Mouse (Mus musculus): ENCODE results near the gene Btbd9. TPM values are rescaled to one million over a fixed set of nuclear protein-coding genes. Genes with fewer than 3 reads are reported as not detected.

The Btbd9 gene
- polyA plus RNA-seq, 1 experiment, result 15.3 TPM

DNA sequence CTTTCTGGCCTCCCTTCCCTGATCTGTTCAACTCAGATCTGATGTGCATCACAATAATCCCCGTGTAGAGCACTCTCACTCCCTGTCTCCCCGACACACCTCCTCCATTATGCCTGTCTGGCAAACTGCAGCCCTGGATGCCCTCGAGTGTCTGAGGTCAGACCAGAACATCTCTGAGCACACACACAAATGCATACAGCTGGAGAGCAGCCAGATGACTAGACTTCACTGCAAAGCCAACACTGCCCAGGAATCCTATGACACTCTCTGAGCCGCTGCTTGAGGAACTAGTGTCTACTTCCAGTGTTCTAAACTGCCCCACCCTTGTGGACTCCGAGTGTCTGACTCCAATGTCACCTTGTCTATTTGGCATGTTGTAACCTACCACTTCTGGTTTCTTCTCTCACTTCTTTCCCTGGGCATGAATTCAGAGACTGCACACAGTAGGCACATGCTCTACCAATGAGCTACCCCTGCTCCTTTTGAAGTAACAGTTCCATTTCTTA, 112.0 kb downstream of the Btbd9 start:
- Histone ChIP-seq H3K79me2 (ENCODE audit: control insufficient read depth, insufficient read depth) (no peaks in the 10 kb centered on the region), H3K36me3 (ENCODE audit: control insufficient read depth, insufficient read depth) (no peaks in the 10 kb centered on the region), H3K79me3 (ENCODE audit: low read depth) (no peaks in the 10 kb centered on the region), H3K4me3 (ENCODE audit: insufficient read depth, poor library complexity, severe bottlenecking) (no peak overlapping the region), H3ac (ENCODE audit: control insufficient read depth, insufficient read length, low read depth) (no peak overlapping the region), H3K27me3 (ENCODE audit: control insufficient read depth, insufficient read depth, insufficient read length) (no peaks in the 10 kb centered on the region)
- TF ChIP-seq MYOD1 (IDR thresholded peaks at IDR 0.05; ENCODE audit: control insufficient read depth, insufficient read length, low read depth), result no peak
- no peak for TF ChIP-seq FOSL1 (IDR thresholded peaks at IDR 0.05; ENCODE audit: insufficient read depth, low read length, poor library complexity, severe bottlenecking)
- no peak for TF ChIP-seq USF1 (IDR thresholded peaks at IDR 0.05; ENCODE audit: low read depth)
- no peak for TF ChIP-seq CEBPB (IDR thresholded peaks at IDR 0.05; ENCODE audit: low read depth)
- TF ChIP-seq MYOG (IDR thresholded peaks at IDR 0.05; ENCODE audit: control insufficient read depth, extremely low read depth, insufficient read length), result no peak
- TF ChIP-seq CTCF (IDR thresholded peaks at IDR 0.05; ENCODE audit: control insufficient read depth, insufficient read depth, insufficient read length), result no peak
- TF ChIP-seq MAX (IDR thresholded peaks at IDR 0.05), result no peak

DNA sequence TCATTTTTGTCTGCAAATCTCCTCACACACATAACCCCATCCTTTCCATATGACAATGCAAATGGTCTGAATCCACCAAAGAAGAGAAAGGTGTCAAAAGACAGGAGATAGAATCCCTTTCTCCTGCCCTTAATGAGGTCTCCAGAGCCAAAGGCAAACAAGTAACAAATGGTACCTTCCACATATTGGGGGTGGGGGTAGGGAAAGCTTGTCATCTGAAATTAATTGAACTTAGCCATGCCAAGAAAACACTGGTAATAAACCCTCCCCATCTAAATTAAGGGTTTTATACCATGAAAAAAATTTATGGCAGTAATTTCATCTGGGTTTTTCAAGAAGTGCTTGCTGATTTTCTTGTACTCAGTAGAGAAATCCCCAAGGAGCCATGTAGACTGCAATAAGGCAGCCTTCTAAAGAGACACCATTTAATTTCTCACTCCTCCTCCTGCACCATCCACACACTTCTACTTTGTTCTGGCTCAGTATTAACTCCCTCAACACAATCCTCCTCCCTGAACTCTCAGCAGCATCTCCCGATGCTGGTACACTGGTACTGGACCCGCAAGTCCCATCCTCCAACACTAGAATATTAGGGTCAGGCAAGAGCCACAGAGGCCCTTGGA, 115.5 kb downstream of the Btbd9 start:
- no peak overlapping the region for H3K4me3 ChIP-seq (ENCODE audit: insufficient read depth, poor library complexity, severe bottlenecking)
- no peak overlapping the region for H3ac ChIP-seq (ENCODE audit: control insufficient read depth, insufficient read length, low read depth)
- no peaks in the 10 kb centered on the region for H3K79me2 ChIP-seq (ENCODE audit: control insufficient read depth, insufficient read depth)
- TF ChIP-seq USF1 (IDR thresholded peaks at IDR 0.05; ENCODE audit: low read depth), result no peak
- no peak for TF ChIP-seq MYOG (IDR thresholded peaks at IDR 0.05; ENCODE audit: control insufficient read depth, extremely low read depth, insufficient read length)
- no peak for TF ChIP-seq MAX (IDR thresholded peaks at IDR 0.05)
- TF ChIP-seq MYOD1 (IDR thresholded peaks at IDR 0.05; ENCODE audit: control insufficient read depth, insufficient read length, low read depth), result no peak
- no peak for TF ChIP-seq FOSL1 (IDR thresholded peaks at IDR 0.05; ENCODE audit: insufficient read depth, low read length, poor library complexity, severe bottlenecking)
- H3K36me3 ChIP-seq (ENCODE audit: control insufficient read depth, insufficient read depth), result no peaks in the 10 kb centered on the region
- no peaks in the 10 kb centered on the region for H3K27me3 ChIP-seq (ENCODE audit: control insufficient read depth, insufficient read depth, insufficient read length)
- no peaks in the 10 kb centered on the region for H3K79me3 ChIP-seq (ENCODE audit: low read depth)

- no peaks in the 10 kb centered on the region for H3K79me2 ChIP-seq (ENCODE audit: control insufficient read depth, insufficient read depth)
- no peak overlapping the region for H3K4me3 ChIP-seq (ENCODE audit: insufficient read depth, poor library complexity, severe bottlenecking)
- no peaks in the 10 kb centered on the region for H3K27me3 ChIP-seq (ENCODE audit: control insufficient read depth, insufficient read depth, insufficient read length)
These were observed 116.6 kb downstream of the Btbd9 start for GRCm38 (mm10) chr17:30459706-30460105.

DNA sequence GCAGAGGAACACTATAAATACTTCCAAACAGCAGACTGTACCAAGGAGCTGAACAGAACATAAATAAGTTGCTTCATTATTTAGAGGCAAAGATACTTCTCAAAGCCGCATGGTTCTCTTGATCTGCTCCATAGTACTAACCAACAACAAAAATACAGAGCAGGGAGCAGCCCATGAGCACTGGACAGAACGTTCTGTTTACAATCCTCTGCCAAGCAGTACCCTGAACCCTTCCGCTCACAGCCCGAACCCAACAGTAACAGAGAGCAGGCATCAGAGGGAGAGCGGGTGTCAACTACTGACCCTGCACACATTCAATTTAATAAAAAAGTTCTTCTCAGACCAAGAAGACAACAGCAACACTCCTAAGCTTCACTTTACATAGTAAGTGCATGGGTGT, 117.4 kb downstream of the Btbd9 start:
- TF ChIP-seq MAX (IDR thresholded peaks at IDR 0.05) (no peak), MYOD1 (IDR thresholded peaks at IDR 0.05; ENCODE audit: control insufficient read depth, insufficient read length, low read depth) (no peak), CEBPB (IDR thresholded peaks at IDR 0.05; ENCODE audit: low read depth) (no peak), MYOG (IDR thresholded peaks at IDR 0.05; ENCODE audit: control insufficient read depth, extremely low read depth, insufficient read length) (no peak), FOSL1 (IDR thresholded peaks at IDR 0.05; ENCODE audit: insufficient read depth, low read length, poor library complexity, severe bottlenecking) (no peak), USF1 (IDR thresholded peaks at IDR 0.05; ENCODE audit: low read depth) (no peak), CTCF (IDR thresholded peaks at IDR 0.05; ENCODE audit: control insufficient read depth, insufficient read depth, insufficient read length) (no peak)
- Histone ChIP-seq H3K27me3 (ENCODE audit: control insufficient read depth, insufficient read depth, insufficient read length) (no peaks in the 10 kb centered on the region), H3K36me3 (ENCODE audit: control insufficient read depth, insufficient read depth) (no peaks in the 10 kb centered on the region), H3K79me2 (ENCODE audit: control insufficient read depth, insufficient read depth) (no peaks in the 10 kb centered on the region), H3K4me3 (ENCODE audit: insufficient read depth, poor library complexity, severe bottlenecking) (no peak overlapping the region), H3K79me3 (ENCODE audit: low read depth) (no peaks in the 10 kb centered on the region), H3ac (ENCODE audit: control insufficient read depth, insufficient read length, low read depth) (no peak overlapping the region)

More at GRCm38 (mm10) chr17:30459706-30460105, 116.6 kb downstream of the Btbd9 start:
- TF ChIP-seq FOSL1 (IDR thresholded peaks at IDR 0.05; ENCODE audit: insufficient read depth, low read length, poor library complexity, severe bottlenecking), result no peak
- no peak for TF ChIP-seq CEBPB (IDR thresholded peaks at IDR 0.05; ENCODE audit: low read depth)
- Histone ChIP-seq H3K79me3 (ENCODE audit: low read depth) (no peaks in the 10 kb centered on the region), H3K36me3 (ENCODE audit: control insufficient read depth, insufficient read depth) (no peaks in the 10 kb centered on the region), H3ac (ENCODE audit: control insufficient read depth, insufficient read length, low read depth) (no peak overlapping the region)

DNA sequence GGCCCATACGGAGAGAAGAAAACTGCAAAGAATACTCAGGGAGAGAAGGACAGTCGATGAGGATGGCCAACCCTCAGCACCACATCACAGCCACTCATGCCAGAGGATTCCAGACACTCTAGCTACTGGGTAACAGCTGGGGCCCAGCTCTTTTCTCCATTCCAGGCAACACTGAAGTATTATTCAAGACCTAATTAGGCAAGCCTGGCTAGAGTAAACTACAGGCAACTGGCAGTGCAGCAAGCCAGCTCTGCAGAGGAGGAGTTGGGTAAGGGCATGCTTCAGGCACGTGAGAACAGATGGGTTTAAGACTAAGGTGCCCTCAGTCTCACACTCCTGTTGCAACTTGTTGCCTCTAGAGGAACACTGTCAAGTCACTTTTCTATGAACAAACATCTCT, 118.0 kb downstream of the Btbd9 start:
- Histone ChIP-seq H3K36me3 (ENCODE audit: control insufficient read depth, insufficient read depth) (no peaks in the 10 kb centered on the region), H3K4me3 (ENCODE audit: insufficient read depth, poor library complexity, severe bottlenecking) (no peak overlapping the region), H3K79me3 (ENCODE audit: low read depth) (no peaks in the 10 kb centered on the region), H3K79me2 (ENCODE audit: control insufficient read depth, insufficient read depth) (no peaks in the 10 kb centered on the region), H3ac (ENCODE audit: control insufficient read depth, insufficient read length, low read depth) (no peak overlapping the region), H3K27me3 (ENCODE audit: control insufficient read depth, insufficient read depth, insufficient read length) (no peaks in the 10 kb centered on the region)
- TF ChIP-seq MYOG (IDR thresholded peaks at IDR 0.05; ENCODE audit: control insufficient read depth, extremely low read depth, insufficient read length), result no peak
- no peak for TF ChIP-seq FOSL1 (IDR thresholded peaks at IDR 0.05; ENCODE audit: insufficient read depth, low read length, poor library complexity, severe bottlenecking)
- no peak for TF ChIP-seq MAX (IDR thresholded peaks at IDR 0.05)
- no peak for TF ChIP-seq USF1 (IDR thresholded peaks at IDR 0.05; ENCODE audit: low read depth)
- no peak for TF ChIP-seq CTCF (IDR thresholded peaks at IDR 0.05; ENCODE audit: control insufficient read depth, insufficient read depth, insufficient read length)
- TF ChIP-seq CEBPB (IDR thresholded peaks at IDR 0.05; ENCODE audit: low read depth), result no peak
- no peak for TF ChIP-seq MYOD1 (IDR thresholded peaks at IDR 0.05; ENCODE audit: control insufficient read depth, insufficient read length, low read depth)

DNA sequence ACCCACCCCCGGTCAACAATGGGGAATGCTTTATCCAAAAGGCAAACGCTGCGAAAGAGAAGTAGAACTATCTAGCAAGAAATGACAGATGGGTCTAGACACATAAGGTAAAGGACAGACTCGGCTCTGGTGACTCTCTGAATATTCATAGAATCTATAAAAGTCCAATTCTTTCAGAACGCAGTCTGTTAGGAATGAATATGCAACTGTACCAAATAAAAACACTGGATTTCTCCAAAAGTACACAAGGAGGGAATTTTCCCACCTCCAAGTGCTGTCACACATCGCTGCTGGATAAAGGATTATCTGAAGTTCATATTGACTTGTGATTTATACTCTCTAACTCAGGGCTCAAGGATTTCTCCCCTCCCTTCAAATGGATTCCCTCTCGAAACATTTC, 118.8 kb downstream of the Btbd9 start:
- Histone ChIP-seq H3K79me2 (ENCODE audit: control insufficient read depth, insufficient read depth) (no peaks in the 10 kb centered on the region), H3ac (ENCODE audit: control insufficient read depth, insufficient read length, low read depth) (no peak overlapping the region), H3K79me3 (ENCODE audit: low read depth) (no peaks in the 10 kb centered on the region), H3K36me3 (ENCODE audit: control insufficient read depth, insufficient read depth) (no peaks in the 10 kb centered on the region), H3K4me3 (ENCODE audit: insufficient read depth, poor library complexity, severe bottlenecking) (no peak overlapping the region), H3K27me3 (ENCODE audit: control insufficient read depth, insufficient read depth, insufficient read length) (no peaks in the 10 kb centered on the region)
- no peak for TF ChIP-seq CEBPB (IDR thresholded peaks at IDR 0.05; ENCODE audit: low read depth)
- no peak for TF ChIP-seq MYOG (IDR thresholded peaks at IDR 0.05; ENCODE audit: control insufficient read depth, extremely low read depth, insufficient read length)
- no peak for TF ChIP-seq CTCF (IDR thresholded peaks at IDR 0.05; ENCODE audit: control insufficient read depth, insufficient read depth, insufficient read length)
- TF ChIP-seq FOSL1 (IDR thresholded peaks at IDR 0.05; ENCODE audit: insufficient read depth, low read length, poor library complexity, severe bottlenecking), result no peak
- no peak for TF ChIP-seq MYOD1 (IDR thresholded peaks at IDR 0.05; ENCODE audit: control insufficient read depth, insufficient read length, low read depth)
- TF ChIP-seq USF1 (IDR thresholded peaks at IDR 0.05; ENCODE audit: low read depth), result no peak
- TF ChIP-seq MAX (IDR thresholded peaks at IDR 0.05), result no peak

All from C2C12 (cell line).